Mouse (Mus musculus): Measurements from ENCODE around the gene Olfr1186.
A peak's percentile ranks its signal among the peaks of the same experiment; 100 is the strongest.

Olfr1186 gene

GRCm38 (mm10) chr2:88518251-88518650 lies at the start of gene Olfr1186:
Olfr1186 (plus strand) TSS chr2:88518551.
- no peak for DNase-seq (ENCODE audit: low read depth)

DNA sequence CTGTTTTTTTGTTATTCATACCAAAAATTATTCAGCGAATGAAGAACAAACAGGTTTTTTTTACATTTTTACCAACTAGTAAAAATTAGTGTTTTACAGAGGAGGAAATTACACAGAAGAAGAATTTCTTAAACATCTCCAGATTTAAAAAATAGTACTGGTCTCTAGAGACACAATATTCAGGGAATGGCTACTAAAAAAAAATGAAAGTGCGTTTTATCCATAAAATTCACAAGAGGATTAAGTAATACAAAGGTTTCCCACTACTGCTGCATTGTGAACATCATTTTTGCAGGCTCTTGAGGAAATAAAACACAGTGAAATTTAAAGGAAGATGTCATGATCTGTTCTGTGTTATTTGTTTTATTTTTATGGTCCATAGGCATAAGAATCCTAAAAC lies 35.1 kb upstream of the Olfr1186 start, which contains the start of gene Olfr1184:
TSS of gene Olfr1184 (plus strand) at position 301 of the 400 bp plus-strand sequence.
- no peak for DNase-seq (ENCODE audit: low read depth)

DNA sequence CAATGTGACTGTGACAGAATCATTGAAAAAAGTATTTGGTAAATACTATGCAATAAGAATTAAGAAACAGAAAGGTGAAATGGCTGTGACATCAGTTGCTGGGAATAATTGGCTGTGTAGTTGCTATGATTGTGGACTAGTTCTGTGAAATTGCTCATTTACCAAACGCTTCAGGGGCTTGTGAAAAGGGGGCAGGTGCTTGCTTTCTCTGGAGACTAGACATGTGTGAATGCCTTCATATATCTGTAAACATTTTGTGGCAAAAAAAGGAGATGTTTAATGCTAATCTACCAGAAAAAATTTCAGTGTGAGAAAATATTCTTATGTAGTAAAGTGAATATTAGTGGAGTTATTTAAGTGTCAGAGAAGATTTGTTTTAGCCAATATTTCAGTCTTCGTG lies 25.3 kb upstream of the Olfr1186 start, which contains the start of gene Olfr1185-ps1:
TSS of gene Olfr1185-ps1 (plus strand) at position 301 of the 400 bp plus-strand sequence.
- no peak for DNase-seq (ENCODE audit: low read depth)

DNA sequence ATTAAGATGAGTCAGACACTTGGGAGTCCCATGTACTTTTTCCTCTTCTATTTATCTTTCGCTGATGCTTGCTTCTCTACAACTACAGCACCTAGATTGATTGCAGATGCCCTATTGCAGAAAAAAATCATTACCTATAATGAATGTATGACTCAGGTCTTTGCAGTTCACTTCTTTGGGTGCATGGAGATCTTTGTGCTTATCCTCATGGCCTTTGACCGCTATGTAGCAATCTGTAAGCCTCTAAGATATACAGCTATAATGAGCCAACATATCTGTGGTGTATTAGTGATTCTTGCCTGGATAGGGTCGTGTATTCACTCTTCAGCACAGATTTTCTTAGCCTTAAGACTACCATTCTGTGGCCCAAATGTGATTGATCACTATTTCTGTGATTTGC lies 7.4 kb downstream of the Olfr1186 start:
- DNase-seq (ENCODE audit: low read depth) = no peak

DNA sequence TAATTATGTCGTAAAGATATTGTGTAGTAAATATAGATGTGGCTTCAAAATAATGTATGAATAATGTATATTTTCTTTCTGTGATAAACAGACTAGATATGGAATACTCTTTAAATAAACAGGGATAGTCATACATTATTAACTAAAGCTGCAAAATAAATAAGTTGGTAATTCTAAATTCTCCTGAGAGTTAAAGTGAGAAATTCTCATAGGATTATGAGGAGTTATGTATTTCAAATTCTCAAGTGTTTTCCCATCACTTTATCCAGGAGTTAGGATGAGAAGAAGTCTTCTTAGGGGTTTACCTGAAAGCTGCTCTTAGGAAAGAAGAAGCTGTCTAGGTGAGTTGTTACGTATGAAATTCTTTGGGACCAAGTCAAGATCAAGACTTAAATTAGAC lies 38.3 kb downstream of the Olfr1186 start, which contains the start of gene Olfr1188:
TSS of gene Olfr1188 (plus strand) at position 301 of the 400 bp plus-strand sequence.
- no peak for DNase-seq (ENCODE audit: low read depth)

- peak; percentile 52 for DNase-seq (ENCODE audit: low read depth)
These were observed 54.3 kb downstream of the Olfr1186 start for GRCm38 (mm10) chr2:88572696-88573095.
